Mouse (Mus musculus): Measurements from ENCODE around the gene Cdh23.

Cdh23 gene

DNA sequence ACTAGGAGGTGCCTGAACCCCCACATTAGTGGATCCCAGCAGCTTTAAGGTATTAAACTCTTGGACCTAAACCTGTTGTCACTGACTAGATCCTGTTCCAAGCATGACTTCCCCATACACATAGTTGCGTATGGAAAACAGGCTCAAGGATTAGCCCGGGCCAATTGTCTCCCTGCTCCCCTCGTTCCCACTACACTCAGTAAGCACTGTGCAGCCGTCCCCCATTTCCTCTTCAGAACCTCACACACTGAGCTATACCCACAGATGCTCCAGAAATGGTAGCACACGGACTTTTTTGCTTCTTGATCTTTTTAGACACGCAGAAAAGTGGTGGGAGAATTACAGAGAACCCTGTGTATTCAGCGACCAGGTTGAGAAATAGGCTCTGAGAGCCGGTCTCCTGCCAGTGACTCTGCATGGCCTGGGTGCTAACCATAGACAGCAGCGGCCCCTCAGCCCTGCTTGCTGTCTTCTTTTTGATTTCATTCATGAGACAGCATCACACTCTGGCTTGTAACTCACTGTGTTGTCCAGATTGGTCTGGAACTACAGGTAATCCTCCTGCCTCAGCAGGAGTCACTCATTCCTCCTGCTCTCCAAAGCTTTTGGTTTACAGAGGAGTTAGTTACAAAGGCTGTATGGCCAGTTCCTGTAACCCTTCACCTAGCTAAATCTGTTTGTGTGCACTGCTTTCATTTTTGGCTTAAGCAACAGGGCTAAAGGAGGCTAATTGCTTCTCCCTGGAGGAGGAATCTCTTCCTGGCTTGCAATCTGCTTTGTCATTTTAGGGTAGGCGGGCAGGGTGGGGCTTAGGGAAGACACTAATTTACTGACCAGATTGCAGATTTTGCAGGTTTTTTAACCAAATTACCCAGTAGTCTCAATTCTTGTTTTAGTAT, 413.9 kb downstream of the Cdh23 start:
- DNase-seq (ENCODE audit: low spot score), result no peak

DNA sequence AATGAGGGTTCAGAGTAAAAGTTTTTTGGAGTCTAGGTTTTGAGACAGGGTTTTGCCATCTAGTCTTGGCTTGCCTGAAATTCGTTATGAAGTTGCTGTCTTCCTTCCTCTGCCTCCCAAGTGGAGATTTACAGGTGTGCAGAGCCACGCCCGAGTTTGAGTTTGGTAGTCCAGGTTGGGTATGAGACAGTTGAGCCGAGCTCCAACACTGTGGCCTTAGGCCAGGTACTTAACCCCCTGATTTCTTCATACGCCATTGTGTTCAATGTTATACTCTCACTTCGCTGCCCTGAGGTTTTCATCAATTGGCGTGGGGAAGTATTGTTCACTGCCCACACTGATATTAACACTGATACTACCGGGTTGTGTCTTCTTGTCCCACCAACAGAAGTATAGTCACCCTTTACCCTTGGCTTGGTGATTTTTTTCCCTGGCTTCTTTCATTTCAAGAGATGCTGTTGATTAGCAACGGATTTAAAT, 414.7 kb downstream of the Cdh23 start:
- DNase-seq (ENCODE audit: low spot score), result no peak

DNA sequence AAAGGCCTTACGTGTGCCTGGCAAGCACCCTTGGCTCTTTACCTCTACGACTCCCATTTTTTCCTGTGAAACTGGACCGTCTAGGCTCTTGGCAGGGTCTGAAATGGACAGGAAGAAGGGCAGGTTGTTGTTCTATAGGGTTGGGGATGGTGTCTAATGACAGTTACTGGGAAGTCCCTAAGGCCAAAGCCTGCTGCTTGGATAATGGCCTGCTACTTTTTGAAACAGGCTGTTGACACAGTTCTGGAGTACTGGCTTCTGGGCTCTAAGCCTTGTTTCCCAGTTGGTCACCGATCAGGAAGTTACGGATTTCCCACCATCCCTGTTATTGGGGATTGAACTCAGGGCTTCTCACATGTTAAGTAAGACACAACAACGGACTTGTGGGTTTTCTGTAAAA, 415.9 kb downstream of the Cdh23 start:
- no peak for DNase-seq (ENCODE audit: low spot score)

DNA sequence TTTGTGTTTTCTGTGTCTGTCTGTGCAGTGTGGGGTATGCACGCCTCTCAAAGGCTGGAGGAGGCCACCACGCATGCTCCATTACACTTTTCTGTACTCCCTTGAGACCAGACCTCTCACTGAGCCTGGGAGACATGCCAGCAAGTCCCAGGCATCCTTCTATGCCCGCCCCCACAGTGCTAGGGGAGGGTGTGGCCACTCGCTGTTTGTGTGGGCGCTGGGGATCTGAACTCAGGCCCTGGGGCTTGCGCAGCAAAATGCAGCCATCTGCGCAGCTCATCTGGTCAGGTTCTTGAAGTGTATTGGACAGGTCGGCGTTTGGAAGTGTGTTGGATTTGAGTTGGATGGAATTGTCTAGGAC, 416.4 kb downstream of the Cdh23 start:
- no peak for DNase-seq (ENCODE audit: low spot score)

DNA sequence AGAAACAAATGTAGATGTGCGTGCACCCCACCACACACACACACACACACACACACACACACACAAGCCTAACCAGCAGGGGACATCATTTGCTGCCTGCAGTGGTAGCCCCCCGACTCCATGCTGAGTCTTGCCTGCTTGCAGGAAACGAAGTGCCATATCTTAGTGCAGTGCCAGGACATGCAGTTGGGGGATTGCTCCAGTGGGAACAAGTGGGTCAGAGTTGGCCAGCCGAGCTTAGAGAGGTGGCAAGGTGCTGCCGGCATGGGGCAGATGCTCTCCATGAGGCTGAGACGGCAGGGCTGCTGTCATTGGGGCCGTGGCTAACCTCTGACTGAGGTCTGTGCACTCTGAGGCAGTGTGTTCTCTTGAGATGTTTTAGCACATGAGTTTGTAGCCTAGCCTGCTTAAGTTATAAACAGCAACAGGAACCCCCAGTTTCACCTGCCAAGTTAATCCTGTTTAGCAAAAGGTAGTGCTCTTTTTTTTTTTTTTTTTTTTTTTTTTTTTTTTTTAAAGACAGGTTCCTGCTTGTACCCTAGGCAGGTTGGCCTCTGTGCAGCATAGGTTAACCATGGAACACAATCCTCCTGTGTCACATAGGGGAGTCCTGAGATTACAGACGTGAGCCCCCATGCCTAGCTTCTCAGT, 416.9 kb downstream of the Cdh23 start:
- DNase-seq (ENCODE audit: low spot score), result no peak

DNA sequence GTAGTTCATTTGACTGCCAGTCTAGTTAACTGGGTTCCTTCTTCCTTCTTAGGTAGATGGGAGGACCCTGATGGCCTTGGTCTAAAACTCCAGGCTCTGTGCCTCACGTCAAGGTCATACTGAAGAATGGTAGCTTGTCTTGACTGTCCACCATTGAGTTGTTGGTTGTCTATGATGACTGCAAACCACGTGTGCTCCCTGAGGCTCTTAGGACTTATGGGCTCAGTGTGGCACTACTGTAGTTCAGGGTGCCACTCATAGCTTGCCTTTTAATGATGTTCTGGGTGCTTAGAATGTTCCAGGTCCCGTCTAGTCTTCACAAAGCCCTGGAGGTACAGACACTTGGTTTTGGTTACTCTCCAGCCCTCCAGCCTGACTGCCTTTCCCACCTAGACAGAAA, 417.5 kb downstream of the Cdh23 start:
- DNase-seq (ENCODE audit: low spot score), result no peak

DNA sequence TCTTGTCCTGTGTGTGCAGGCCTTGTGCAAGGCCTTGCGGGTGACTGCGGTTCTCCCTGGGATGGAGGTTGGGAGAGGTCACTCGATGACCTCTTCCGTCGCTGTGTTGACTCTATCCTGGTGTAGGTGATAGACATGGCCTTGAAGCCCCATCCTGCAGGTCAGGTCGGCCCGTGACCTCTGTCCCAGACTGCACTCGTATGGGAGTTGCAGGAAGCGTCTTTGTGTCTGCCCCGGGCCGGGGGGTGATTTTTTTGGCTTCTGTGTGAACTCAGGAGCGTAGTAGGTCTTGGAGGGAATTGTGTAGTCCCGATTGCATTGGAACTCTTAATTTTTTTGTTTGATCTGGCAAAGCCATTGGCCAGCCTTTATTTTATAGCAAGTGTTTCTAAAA, 418.3 kb downstream of the Cdh23 start:
- no peak for DNase-seq (ENCODE audit: low spot score)

DNA sequence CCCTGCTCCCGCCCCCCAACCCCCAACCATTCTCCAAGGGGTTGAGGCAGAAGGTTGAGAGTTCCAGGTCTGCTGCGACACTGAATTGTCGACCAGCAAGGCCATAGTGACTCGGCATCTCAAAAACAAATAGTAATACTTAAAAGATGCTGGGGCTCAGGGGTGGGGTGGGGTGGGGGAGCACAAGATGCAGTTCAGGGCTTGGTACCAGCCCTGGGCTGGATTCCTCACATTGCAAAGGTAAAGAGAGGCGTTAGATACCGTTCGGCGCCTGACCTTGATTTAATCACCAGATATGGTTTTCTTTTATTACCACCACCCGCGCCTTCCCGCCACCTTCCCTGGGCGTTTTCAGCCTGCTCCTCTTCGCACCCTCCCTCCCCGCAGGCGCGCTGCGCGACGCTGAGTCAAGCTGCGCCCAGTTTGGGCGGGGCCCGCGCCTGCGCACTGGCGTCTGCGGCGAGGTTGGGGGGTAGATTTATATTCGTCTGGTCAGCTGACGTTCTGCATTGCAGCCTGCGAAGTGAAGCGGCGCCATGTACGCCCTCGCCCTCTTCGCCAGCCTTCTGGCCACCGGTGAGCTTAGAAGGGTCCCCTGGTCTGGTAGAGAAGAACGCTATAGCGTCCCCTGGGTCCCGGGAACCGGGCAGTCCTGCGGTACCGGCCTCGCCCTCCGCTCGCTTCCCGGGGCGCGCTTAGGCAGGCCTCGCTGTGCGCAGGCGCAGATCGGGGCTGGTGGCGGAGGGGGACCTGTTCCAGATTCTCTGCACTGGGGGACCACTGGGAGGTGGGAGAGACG, 418.9 kb downstream of the Cdh23 start, which contains the start of gene Psap:
Psap (plus strand) TSS at position 421 of the 799 bp plus-strand sequence.
- peak; percentile 97 for DNase-seq (ENCODE audit: low spot score)

DNA sequence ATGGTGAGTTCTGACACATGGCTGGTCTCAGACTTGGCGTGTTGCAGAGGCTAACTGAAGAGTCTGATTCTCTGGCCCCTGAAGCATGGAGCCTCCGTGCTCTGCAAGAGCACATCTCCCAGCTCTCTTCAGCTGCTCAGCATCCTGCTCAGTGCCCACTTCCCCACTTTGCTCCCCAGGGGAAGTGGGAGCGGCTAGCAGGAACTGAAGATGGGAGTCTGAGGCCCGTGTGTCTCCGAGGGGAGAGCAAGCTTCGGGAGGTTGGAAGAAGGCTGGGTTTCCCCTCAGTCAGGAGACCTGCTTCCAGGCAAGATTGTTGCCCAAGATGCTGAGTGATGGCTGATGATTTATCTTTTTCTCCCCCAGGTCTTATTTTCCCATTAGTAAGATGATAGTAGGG, 422.9 kb downstream of the Cdh23 start:
- no peak for DNase-seq (ENCODE audit: low spot score)

DNA sequence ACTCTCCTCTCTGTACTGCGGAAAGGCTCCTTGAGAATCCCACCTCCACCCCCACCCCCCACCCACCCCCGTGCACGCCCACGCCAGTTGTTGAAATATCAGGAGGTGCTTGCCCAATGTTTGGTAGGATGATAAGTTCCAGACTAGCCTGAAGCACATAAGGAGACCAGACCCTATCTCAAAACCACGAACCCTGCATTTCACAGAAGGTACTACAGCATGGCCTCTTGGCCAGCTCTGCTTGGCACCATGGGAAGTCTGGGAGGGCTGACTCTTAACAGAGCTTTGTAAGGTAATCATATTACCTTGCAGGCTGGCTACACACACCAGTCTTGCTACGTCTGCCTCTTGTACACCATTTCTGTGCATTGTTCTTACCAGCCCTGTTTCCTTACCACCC, 424.0 kb downstream of the Cdh23 start:
- no peak for DNase-seq (ENCODE audit: low spot score)

DNA sequence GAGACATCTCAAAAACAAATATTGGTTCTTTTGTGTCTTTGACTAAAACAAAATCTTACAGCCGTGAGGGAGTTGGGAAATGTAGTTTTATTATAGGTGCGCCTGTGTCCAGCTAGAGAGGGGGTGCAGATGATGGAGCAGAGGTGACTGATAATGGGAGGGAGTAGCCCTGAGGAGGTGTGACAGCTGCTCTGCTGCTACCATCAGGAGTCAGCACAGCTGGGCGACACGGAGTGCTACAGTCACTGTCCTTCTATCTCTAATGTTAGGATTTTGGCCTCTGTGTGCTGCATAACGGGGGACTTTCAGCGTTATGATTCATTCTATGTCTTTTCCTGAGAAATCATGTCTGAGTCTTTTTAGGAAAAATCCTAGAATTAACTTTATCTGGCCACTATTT, 425.3 kb downstream of the Cdh23 start:
- DNase-seq (ENCODE audit: low spot score), result no peak

DNA sequence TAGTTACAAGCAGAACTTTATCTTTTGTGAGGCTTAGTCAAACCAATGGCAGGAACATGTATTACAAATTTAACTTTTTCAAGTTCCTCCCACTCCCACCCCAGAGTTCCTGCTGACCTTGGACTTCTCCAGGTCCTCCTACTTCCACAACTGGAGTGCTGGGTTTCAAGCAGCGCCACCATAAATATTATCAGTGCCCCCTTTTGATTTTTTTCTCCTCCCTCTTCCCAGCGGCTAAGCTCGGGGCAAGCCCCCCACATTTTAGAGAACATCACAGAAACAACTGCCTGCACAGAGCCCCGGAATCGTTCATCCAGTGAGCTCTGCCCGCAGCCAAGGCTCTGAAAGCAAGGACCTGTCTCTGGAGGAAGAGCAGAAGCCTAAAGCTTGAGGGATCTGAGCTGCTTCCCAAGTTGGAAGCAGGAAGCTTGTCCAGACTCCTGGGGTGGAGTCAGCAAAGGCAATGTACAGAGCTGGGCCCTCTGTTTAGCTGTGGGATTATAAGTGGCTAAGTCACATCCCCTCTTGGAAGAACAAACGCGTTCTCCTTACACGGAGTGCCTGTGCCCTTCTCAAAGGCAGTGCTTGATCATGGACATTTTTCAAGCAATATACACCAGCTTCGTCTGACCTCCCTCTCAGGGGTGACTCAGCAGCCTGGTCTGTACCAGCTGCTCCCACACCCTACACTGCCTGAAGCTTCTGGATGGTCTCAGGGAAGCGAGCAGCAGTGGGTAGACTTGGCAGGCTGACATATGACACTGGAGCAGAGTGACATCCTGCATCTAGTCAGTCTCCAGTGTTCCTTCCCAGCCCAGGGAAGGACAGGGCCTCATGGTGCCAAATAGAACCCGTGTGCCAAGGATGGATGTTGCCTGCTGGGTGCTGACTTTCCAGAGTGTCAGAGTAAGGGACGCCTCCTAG, 426.9 kb downstream of the Cdh23 start:
- DNase-seq (ENCODE audit: low spot score), result no peak

DNA sequence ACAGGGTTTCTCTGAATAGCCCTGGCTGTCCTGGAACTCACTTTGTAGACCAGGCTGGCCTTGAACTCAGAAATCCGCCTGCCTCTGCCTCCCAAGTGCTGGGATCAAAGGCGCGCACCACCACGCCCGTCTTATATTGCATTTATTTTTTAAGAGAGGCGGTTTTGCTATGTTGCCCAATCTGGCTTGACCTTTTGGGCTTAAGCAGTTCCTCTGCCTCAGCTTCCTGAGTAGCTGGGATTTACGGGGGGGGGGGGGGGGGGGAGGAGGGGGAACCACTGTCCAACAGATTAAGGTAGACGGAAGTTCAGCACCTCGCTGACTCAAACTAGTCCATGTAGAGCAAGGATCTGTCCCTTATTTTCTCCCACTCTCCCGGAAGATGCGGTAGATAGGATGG, 427.6 kb downstream of the Cdh23 start:
- no peak for DNase-seq (ENCODE audit: low spot score)

DNA sequence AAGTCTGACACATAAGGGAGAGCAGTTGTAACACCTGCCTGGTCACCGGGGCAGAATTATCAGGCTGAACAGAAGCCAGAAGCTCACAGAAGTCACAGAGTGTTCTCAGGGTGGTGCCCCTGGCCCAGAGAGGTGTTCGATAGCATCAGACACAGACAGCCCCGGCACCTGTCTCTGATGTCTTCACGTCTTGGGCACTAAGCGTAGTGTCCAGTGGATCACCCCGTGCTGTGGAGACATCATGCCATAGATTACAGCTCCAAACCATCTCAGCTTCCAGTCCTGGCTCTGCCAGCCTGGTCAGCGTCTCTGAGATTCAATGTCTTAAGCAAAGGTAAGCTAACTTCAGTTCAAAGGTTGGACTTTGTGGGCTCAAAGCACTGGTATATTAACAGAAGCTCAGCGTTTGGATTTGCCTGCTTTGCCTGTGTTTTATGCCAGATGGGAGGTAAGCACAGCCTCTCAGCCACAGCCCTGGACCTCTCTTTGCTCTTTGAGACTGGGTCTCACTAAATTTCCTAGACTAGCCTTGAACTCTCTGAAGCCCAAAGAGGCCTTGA, 429.4 kb downstream of the Cdh23 start:
- DNase-seq (ENCODE audit: low spot score), result no peak

DNA sequence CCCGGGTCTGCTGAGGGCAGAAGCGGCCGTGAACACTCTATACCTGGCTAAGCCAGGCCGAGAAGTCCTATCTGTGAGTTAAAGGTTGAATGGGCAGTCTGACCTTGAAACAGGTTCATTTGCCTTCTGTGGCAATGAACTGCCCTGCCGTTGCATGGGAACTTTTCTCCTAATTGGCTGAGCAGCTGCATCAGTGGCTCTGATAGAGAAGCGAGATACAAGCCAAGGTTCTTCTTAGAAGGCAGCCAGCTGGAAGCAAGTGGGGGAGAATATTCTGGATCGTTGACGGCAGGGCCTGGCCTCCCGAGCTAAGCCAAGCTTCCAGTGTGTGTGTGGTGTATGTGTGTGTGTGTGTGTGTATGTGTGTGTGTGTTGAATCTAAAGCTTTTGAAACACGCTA, 431.0 kb downstream of the Cdh23 start:
- DNase-seq (ENCODE audit: low spot score), result no peak

DNA sequence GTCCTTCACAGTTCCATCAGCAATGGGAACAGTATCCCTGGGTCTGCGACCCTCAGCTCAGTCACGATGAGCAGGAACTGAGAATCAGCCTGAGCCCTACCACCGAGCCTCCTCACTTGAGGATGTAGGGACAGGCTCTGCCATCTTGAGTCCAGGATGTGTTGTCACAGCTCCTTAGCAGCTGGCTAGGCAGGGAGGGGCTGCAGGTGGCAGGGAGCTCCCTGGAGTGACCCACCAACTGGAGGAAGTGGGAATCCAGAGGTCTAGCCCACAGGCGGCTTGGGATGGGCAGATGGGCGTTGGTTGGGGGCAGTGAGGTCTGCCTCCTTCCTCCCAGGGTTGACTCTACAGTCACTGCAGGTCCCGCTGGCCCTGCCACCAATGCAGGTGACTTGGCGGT, 432.9 kb downstream of the Cdh23 start:
- no peak for DNase-seq (ENCODE audit: low spot score)

DNA sequence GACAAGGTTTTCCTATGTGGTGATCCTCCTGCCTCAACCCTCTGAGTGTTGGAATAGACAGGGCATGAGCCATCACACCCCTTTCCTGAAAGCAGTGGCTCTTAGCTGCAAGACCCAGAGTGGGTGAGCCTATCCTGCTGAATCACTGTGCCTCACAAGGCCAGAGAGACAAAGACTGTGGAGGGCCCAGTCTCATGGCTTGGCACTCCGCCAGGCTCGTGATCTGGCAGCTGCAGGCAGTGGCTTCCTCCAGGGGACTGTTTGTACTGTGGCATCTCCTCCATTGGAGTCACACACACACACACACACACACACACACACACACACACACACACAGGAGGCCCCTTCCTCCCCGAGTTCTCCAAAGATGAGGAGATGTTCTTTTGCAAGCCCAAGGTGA, 433.9 kb downstream of the Cdh23 start:
- peak; percentile 32 for DNase-seq (ENCODE audit: low spot score)

DNA sequence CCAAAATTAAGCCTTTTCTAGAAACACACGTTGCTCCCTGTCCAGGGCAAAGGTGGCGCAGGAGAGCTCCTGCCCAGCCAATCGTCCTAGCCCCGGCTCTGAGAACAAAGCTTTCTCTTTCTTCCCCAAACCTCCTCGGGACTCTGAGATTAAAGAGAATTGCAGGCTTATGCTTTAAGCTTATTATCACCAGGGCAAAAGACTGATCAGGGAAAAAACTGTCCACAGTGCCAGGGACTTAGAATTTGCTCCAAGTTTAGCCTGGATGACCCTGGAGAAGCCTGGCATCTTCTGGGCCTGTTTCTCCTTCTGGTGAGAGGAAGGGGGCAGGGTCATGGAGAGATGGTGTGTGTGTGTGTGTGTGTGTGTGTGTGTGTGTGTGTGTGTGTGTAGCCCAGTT, 434.8 kb downstream of the Cdh23 start:
- DNase-seq (ENCODE audit: low spot score), result no peak

DNA sequence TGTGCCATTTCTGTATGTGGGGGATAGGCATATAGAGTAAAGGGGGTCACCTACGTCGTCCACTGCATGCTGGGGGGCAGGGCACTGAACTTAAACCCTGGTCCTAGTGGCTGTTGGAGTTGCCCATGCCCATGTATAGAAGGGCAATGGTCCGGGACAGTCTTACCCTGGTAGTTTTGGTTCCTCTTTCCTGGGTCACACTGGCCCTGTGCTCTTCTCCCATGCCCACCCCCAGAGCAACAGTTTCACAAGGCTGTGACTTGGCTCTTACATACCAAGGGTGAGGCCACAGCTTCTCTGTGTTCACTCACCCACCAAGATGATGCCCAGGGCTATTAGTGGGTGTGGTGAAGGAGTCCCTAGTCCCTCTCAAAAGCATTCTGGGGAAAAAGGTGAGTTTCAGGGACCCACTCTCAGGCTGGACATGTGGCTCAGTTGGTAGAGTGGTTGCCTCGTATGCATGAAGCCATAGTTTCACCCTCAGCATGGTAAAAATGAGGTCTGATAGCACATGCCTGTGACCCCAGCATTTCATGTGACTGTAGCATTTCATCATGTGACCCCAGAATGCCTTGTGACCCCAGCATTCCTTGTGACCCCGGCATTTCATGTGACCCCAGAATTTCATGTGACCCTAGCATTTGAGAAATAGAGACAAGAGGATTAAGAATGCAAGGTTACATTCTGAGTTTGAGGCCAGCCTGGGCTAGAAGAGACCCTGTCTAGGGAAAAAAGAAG, 435.6 kb downstream of the Cdh23 start:
- DNase-seq (ENCODE audit: low spot score), result no peak

DNA sequence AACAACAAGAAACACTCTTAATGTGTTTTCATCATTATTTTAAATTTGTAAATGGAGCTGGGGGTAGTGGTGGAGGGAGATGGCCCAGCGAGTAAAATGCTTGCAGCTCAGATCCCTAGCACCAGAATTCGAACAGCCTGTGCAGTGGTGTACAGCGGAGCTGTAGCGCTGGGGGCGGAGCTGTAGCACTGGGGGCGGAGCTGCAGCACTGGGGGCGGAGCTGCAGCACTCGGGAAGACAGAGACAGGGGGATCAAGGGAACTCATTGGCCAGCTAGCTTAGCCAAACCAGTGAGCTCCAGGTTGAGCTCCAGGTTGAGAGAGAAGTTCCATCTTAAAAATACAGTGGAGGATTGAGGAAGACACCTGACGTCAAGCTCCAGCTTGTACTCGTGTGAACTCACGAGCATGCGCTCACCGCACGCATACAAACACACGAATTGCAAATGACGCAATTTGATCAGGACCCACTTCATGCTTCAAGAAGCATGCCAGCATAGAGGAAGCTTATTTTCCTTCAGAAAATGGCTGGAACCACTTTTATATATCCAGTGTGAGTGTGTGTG, 438.9 kb downstream of the Cdh23 start:
- no peak for DNase-seq (ENCODE audit: low spot score)

Data from ovary, postnatal 10 days (tissue).